Mouse (Mus musculus): ENCODE results near the gene Acot8. TPM values are rescaled to one million over a fixed set of nuclear protein-coding genes. Genes with fewer than 3 reads are reported as not detected.

The Acot8 gene
- 10 to 100 TPM; 41.6 to 50.0 TPM for total RNA-seq (2023)

DNA sequence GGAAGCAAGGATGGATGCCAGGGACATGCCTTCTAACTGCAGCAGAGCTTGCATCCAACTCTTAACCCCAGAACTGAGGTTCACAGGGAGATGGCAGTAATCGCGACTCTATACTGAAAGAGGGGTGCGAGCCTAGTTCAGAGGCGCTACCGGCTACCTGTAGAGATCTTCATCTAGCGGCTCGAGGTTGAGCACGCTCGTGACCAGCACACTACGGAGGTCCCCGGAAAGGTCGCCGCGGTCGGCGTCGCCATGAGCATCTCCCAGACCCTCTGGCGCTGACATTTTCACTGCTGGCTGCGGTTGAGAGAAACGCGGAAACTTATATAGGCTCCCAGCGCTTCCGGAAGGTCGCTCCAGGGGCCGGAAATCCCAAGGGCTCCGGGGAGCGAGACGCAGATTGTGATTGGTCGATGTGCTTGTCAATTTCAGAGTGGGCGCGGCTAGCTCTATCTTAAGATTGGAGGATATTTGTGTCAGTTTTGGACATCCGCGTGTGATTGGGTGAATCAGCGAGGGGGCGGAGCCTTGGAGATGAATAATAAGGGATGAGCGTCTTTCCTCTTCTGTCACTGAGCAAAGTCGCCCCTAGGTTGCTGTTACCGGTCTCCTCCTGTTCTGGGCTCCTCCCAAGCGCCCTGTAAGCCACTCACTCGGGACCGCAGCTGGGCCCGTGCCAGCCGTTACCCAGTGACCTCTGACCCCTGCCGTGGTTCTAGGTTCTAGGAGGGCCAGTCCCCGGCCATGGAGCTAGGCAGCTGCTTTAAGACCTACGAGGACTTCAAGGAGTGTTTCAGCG is at the start of gene Acot8, which contains the start of gene Zswim3:
Gene Acot8, minus strand, starts transcription at position 350 of the 799 bp plus-strand sequence.
Gene Zswim3, plus strand, starts transcription at position 566 of the 799 bp plus-strand sequence.

DNA sequence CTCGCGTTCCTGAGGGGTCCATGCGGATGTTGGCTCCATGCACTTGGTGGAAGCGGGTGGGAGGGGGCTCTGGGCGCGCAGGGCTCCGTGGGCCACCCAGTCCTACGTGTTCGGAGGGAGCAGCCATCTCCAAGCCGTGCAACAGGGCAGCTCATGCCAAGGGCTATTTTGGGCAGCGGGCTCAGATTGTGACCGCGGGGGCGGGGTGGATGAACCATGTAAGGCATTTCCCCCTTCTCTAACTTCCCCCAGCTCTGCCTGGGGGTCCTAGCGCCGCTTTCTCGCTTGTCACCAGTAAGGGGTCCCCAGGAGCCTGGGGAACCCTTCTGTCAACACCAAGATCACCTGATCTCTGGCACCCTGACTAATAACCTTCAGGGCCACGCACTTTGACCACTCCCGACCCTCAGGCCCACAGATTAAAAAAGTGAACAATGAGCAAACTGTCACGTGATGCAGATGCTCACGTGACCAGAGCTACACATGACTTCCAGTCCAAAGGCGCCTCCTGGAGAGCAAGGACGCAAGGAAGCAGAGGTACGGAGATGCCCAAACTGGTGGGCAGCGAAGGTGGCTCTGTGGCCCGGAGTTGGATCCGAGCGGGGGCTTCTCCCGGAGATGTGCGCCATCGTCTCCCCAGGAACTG is 28.8 kb upstream of the Acot8 start, which contains the start of gene Neurl2:
Gene Neurl2, minus strand, starts transcription at position 143 of the 646 bp plus-strand sequence.

DNA sequence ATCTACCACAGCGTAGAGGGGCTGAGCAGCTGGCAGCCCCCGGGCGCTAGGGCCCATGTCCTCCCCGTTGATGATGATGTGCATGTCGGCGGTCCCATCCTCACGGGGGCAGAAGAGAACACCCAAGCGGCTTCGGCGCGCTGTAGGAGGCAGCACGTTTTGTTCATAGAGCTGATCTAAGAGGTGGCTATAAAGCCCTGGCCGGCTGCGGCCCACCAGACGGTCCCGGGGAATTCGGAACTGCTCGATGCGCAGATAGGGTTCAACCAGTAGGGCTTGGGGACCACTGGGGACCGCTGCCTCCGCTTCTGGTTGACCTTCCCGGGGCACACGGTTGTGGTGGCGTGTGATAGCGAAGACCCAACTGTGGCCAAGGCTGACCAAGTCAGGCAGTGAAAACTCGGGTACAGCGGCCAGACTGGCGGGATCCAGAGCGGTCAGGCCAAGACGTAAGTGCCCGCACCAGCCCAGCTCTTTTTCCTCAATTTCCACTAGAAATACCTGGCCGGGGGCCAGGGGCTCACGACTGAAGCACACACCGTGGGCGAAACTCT is 28.1 kb upstream of the Acot8 start, which contains the start of gene Ctsa:
Gene Ctsa, plus strand, starts transcription at position 126 of the 554 bp plus-strand sequence.

DNA sequence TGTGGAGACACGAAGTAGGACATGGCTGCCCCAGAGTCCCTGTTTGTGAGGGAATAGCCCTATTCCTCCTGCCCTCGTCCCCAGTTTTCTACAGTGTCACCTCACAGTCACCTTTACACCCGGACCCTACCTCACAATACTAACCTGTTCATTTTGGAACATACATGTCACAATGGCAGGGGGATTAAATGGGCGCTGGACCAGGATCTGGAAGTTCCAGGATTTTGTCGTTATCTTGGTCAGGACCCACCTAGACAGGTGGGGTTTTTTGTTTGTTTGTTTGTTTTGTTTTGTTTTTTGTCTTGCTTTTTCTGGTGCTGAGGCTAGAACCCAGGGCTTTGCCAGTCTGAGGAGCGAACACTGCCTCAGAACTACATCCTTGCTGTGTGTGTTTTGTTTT is 23.8 kb upstream of the Acot8 start, which contains the start of gene Spata25:
Gene Spata25, minus strand, starts transcription at position 101 of the 400 bp plus-strand sequence.

DNA sequence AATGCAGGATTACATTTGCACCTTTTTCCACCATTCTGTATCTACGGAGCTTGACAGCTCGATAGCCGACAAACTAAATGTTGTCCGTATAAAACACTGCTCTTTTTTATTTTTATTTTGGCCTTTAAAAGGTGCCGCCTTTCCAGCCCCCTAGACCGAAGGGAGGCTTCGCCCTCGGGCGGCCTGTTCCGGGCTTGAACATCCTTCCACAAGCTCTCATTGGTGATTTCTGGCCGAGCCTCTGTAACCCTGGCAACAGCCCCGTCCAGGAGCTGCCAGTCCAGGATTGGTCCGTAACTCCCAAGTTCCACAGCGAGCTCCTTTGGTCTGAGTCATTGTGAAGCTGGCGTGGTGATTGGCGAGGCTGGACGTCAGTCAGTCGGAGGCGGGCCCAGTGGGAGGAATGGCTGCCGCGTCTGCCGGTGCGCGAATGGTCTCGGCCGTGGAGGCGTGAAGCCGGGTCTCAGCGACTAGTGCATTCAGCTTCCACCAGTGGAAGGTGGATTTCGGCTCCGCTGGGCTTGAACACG is 18.0 kb upstream of the Acot8 start, which contains the start of gene Zswim1:
Gene Zswim1, plus strand, starts transcription at position 51 of the 530 bp plus-strand sequence.

DNA sequence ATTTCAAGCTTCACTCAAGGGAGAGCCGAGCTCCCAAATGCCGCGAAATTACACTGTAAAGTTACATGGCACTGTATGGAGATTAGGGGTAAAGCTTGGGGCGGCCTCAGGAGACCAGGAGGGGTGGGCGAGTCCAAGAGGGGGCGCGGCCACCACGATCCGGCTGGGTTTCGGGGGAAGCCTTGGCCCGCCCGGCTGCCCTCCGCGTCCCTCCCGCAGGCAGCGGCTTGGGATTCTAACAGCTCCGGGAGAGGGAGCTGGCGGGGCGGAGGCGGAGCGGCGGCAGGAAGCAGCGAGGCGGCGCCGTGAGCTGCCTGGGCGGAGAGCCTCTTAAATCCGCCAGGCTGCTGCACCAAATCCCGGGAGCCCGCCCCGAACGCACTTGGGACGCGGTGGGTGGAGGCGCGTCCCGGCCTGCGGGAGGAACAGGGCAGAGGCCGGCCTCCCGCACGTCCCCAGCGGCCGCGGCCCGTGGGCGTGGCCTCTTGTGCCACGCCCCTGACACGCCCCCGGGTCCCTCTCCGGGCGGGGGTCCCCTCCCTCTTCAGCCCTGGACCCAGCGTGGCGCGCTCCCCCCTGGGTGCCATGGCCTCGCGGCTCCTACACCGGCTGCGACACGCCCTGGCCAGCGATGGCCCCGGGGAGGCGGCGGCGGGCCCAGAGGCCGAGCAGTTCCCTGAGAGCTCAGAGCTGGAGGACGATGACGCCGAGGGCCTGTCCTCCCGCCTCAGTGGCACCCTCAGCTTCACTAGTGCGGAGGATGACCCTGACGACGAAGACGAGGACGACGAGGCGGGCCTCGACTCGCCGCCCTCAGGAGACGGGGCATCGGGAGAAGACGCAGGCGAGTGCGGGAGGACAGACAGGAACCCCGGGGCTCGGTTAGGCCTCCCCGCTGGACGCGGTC is 18.9 kb downstream of the Acot8 start, which contains the start of gene Snx21:
Gene Snx21, plus strand, starts transcription at position 343 of the 907 bp plus-strand sequence.

DNA sequence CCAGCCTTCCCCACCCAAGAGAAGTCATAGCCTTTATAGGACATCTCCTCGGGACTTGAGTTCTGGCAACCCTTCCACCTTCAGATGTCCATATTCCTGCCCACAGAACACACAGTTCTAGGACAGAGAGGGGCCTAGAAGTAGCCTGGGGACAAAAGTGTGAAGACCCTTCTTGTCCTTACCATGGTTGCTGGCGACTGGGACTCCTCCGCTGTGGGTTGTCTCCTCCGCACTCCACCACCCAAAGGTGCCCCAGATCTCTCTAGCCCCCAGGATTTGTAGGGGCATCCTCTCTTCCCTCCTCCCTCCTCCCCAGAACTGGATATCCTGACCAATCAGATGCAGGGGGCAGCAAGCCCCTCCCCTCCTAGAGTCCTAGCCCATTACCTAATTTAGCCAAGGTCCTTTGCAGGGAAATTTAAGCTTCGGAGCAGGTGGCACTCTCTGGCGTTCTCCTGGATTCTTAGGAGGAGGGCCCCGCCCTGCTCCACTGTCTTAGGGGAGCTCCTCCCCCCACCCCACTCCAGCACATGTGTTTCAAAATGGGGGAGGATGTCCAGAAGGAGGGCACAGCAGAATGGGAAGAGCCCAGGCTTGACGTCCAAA is 25.1 kb downstream of the Acot8 start, which contains the start of gene Tnnc2:
Gene Tnnc2, minus strand, starts transcription at position 487 of the 606 bp plus-strand sequence.

DNA sequence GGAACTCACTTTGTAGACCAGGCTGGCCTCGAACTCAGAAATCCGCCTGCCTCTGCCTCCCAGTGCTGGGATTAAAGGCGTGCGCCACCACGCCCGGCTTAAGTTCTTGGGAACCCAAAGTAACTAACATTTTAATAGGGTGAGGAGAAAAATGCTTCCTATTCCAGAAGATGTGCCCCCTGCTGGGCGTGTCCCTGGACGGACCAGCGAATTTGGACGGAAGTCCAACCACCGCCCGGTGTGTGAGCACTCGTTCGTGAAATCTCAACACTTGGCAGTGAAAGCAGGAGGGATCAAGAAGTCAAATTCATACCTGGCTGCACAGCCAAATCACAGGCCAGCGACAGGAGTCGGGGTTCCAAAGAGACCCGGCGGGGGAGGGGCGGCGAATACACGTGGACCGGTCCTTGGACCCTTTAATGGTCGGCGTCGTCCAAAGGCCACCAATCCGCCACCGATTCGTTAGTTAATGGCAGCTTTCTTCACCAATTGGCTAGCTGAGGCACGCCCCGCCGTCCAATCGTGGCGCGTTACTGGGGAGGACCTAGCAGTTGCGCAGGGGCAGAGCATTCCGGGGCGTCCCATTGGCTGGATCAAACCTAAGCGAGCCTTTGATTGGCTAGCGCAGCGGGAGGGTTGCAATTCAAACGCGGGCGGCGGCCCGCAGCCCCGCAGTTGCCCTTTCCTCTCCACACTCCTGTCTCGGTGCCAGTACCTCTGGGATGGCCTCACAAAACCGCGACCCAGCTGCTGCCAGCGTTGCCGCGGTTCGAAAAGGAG is 35.2 kb downstream of the Acot8 start, which contains the start of gene Ube2c:
Gene Ube2c, plus strand, starts transcription at position 641 of the 780 bp plus-strand sequence.

DNA sequence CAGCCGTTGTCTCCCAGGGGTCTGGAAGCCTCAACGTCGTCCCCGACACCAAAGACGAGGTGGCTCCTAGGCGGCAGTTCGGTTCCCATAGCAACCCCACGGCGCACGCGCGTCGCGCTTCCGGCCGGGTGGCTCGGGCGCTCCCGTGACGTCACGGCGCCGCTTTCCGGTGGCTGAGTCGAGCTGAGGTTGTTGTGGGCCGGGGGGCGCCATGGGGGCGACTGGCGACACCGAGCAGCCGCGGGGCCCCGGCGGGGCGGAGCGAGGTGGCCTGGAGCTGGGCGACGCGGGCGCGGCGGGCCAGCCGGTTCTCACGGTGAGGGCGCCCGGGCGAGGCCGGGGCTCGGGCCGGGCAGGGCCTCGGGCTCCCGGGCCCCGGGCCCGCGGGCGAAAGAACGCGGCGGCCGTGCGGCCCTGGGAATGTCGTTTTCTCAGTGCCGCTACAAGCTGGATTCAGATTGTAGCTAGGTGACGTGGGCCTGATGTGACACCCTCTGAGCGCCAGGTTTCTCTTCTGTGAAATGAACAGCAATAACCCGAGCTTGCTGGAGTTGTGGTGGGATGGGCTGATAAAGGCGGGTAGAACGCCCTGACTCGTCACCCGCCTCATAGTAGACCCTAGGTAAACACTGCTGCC is 58.7 kb downstream of the Acot8 start, which contains the start of the genes Wfdc3 and Dnttip1:
Gene Wfdc3, minus strand, starts transcription at position 89 of the 637 bp plus-strand sequence.
Gene Dnttip1, plus strand, starts transcription at position 141 of the 637 bp plus-strand sequence.

Other genes starting within 250 kb of the Acot8 start
- gene Wfdc2, start 242.5 kb downstream of the Acot8 start, total RNA-seq (2023): not detected
- not detected for gene Spint3, start 231.4 kb downstream of the Acot8 start, total RNA-seq (2023)
- gene Wfdc6a, start 219.4 kb downstream of the Acot8 start, total RNA-seq (2023): not detected
- not detected for gene Eppin, start 211.3 kb downstream of the Acot8 start, total RNA-seq (2023)
- gene Wfdc6b, start 191.4 kb downstream of the Acot8 start, total RNA-seq (2023): not detected
- not detected for gene Wfdc8, start 191.3 kb downstream of the Acot8 start, total RNA-seq (2023)
- not detected for gene Wfdc16, start 166.1 kb downstream of the Acot8 start, total RNA-seq (2023)
- gene Wfdc10, start 148.8 kb downstream of the Acot8 start, total RNA-seq (2023): 10 to 100 TPM; 13.6 to 15.0 TPM
- not detected for gene Wfdc9, start 148.3 kb downstream of the Acot8 start, total RNA-seq (2023)
- not detected for gene Wfdc11, start 130.8 kb downstream of the Acot8 start, total RNA-seq (2023)
- gene Wfdc13, start 119.8 kb downstream of the Acot8 start, total RNA-seq (2023): not detected
- not detected for gene Spint4, start 106.4 kb downstream of the Acot8 start, total RNA-seq (2023)
- gene Spint5, start 89.6 kb downstream of the Acot8 start, total RNA-seq (2023): not detected
- gene Wfdc3, start 59.0 kb downstream of the Acot8 start, total RNA-seq (2023): under 1 TPM in 1 of 2 experiments, not detected in 1; 0.22 TPM
- gene Dnttip1, start 58.9 kb downstream of the Acot8 start, total RNA-seq (2023): 10 to 100 TPM; 28.8 to 32.0 TPM
- 100 to 1,000 TPM; 118 to 133 TPM for gene Ube2c, start 35.0 kb downstream of the Acot8 start, total RNA-seq (2023)
- gene Tnnc2, start 24.9 kb downstream of the Acot8 start, total RNA-seq (2023): 1 to 10 TPM in 1 of 2 experiments, under 1 TPM in 1; 0.70 to 1.4 TPM
- gene Snx21, start 19.1 kb downstream of the Acot8 start, total RNA-seq (2023): 1 to 10 TPM; 3.3 to 3.8 TPM
- gene Zswim3, start 216 bp upstream of the Acot8 start, total RNA-seq (2023): 1 to 10 TPM; 3.4 to 4.4 TPM
- 1 to 10 TPM; 3.4 to 3.6 TPM for gene Zswim1, start 17.8 kb upstream of the Acot8 start, total RNA-seq (2023)
- gene Spata25, start 23.7 kb upstream of the Acot8 start, total RNA-seq (2023): not detected
- gene Ctsa, start 28.0 kb upstream of the Acot8 start, total RNA-seq (2023): 100 to 1,000 TPM; 182 to 209 TPM
- 1 to 10 TPM; 1.7 to 2.3 TPM for gene Neurl2, start 28.6 kb upstream of the Acot8 start, total RNA-seq (2023)
- gene Pltp, start 52.8 kb upstream of the Acot8 start, total RNA-seq (2023): 1 to 10 TPM; 8.9 to 9.6 TPM
- gene Pcif1, start 74.4 kb upstream of the Acot8 start, total RNA-seq (2023): 10 to 100 TPM; 51.1 to 56.8 TPM
- gene Zfp335, start 106.9 kb upstream of the Acot8 start, total RNA-seq (2023): 10 to 100 TPM; 28.2 to 29.1 TPM
- gene Mmp9, start 135.9 kb upstream of the Acot8 start, total RNA-seq (2023): 1,000 to 10,000 TPM; 1,731 to 1,759 TPM
- 1 to 10 TPM; 4.2 to 6.0 TPM for gene Slc12a5, start 155.9 kb upstream of the Acot8 start, total RNA-seq (2023)
- gene Ncoa5, start 230.0 kb upstream of the Acot8 start, total RNA-seq (2023): 10 to 100 TPM; 20.7 to 21.4 TPM